Comparison of ENCODE assay signal across 10 mouse cellular contexts in the genomic region with DNA sequence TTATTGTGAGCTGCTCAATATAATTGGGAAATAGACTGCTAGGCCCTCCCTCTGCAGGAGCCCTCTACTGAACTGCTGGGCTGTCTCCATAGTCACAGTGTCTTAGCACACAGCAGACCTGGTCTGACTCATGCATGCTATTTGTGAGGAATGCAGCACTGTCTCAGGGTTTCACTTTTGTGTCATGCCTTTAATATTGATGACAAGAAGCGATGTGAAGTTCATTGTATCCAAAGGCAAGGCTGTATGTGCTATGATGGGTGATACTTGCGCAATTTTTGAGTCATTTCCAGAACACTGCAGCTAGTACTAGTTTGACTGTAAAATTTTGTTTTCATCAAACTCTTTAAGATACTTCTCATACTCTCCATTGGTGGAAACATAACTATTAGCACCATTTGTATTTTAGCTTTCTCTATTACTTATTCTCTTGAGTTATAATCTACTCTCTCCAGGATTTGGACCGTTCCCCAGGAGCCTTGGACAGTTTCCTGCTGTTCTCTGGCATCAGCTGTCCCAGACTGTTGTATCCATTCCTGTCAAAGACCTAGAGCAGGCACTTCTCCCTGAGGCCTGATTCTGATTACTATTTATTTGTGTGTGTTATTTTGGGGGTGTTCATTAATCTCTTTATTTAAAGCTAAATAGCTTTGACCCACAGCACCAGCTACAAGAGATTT. TPM values are rescaled to one million over a fixed set of nuclear protein-coding genes. Genes with fewer than 3 reads are reported as not detected.
DNase-seq lines count a peak whose midpoint lies in the region; ATAC-seq lines count a peak whose summit lies in the region.
"Had no signal": no experiment of that assay in that cellular context is flagged by ENCODE, and none has a peak within 500 bp of the region (broad histone marks: within the 10 kb centered on the region; RNA-seq: fewer than 3 reads in every experiment).

No protein-coding gene starts in this region.

- no peaks in the 10 kb centered on the region for H3K4me1 ChIP-seq in kidney, embryonic 16.5 days (ENCODE audit: insufficient read depth, low read length)

- no peak overlapping the region for H3K27ac ChIP-seq in kidney, embryonic 16.5 days (ENCODE audit: low read length)

- DNase-seq in gastrocnemius, adult 18-20 months (ENCODE audit: low spot score) = peak; percentile 57
- DNase-seq in gastrocnemius, adult 8-10 months (ENCODE audit: low spot score in 2 of 2) = no peak
- DNase-seq in CD4-positive helper T cell, adult 2 months (ENCODE audit: low read depth, low spot score) = peak; percentile 46
- peak; percentile 29 for DNase-seq in cerebellum, adult 11-12 months
- DNase-seq in heart, postnatal 36 days = peak; percentile 42 to 61
- DNase-seq in embryo, embryonic 9.5 days (ENCODE audit: extremely low spot score) = no peak
- DNase-seq in thymus, adult 18-20 months = no peak
- DNase-seq: thymus, adult 2 months had no signal

- H3K4me3 ChIP-seq in kidney, embryonic 16.5 days (ENCODE audit: low read length) = no peak overlapping the region

- peaks cover 46% of the 10 kb centered on the region for H3K36me3 ChIP-seq in kidney, embryonic 16.5 days (ENCODE audit: insufficient read depth, low read length)

- H3K9ac ChIP-seq in kidney, embryonic 16.5 days (replicated peaks; ENCODE audit: low read length) = no peak overlapping the region

- intact Hi-C loops in heart, postnatal 36 days (cut with DNase I) = no loop called here

- WGBS in kidney, embryonic 16.5 days = 92% methylated on average over 3 of the region's 3 CpGs

- H3K27me3 ChIP-seq in kidney, embryonic 16.5 days (ENCODE audit: insufficient read depth, low read length) = no peaks in the 10 kb centered on the region

- H3K4me2 ChIP-seq in kidney, embryonic 16.5 days (replicated peaks; ENCODE audit: low read depth, low read length) = no peak overlapping the region

- ATAC-seq in kidney, embryonic 16.5 days (ENCODE audit: low FRiP score, low TSS enrichment) = no peak

- no peaks in the 10 kb centered on the region for H3K9me3 ChIP-seq in kidney, embryonic 16.5 days (ENCODE audit: low read length)
- H3K9me3 ChIP-seq: G1E had no signal

RNA-seq across cellular contexts. Expression of a gene that starts 41.4 kb away (rescaled TPM):
- 100 to 1,000 TPM in 1 of 2 experiments, 10 to 100 TPM in 1; 94.3 to 102 TPM for total RNA-seq in gastrocnemius, adult 18-20 months (2021)
- total RNA-seq in gastrocnemius, adult 8-10 months (2022) = 100 to 1,000 TPM in 1 of 4 experiments, 10 to 100 TPM in 3; 85.8 to 100 (median 93.0) TPM
- 100 to 1,000 TPM; 109 to 110 TPM for total RNA-seq in heart, postnatal 36 days (2021)
- polyA plus RNA-seq in kidney, embryonic 16.5 days (2015; fragmentation: Nextera tagmentation; extraction: Ambion mirVana) = 171 and 172 TPM in 2 replicates

RNA-seq across cellular contexts. Expression of a gene that starts 44.9 kb away (rescaled TPM):
- total RNA-seq in gastrocnemius, adult 18-20 months (2021) = 1 to 10 TPM in 1 of 2 experiments, under 1 TPM in 1; 0.36 to 1.1 TPM
- 1 to 10 TPM in 2 of 4 experiments, under 1 TPM in 2; 0.46 to 1.7 (median 0.99) TPM for total RNA-seq in gastrocnemius, adult 8-10 months (2022)
- 1 to 10 TPM; 1.6 to 2.0 TPM for total RNA-seq in heart, postnatal 36 days (2021)
- 43.2 and 44.8 TPM in 2 replicates for polyA plus RNA-seq in kidney, embryonic 16.5 days (2015; fragmentation: Nextera tagmentation; extraction: Ambion mirVana)

Comparison
In these comparisons a context has a peak if more than half of its experiments do, and no peak if none do; other contexts are left out.
1. DNase-seq: peak in gastrocnemius, adult 18-20 months (single experiment), CD4-positive helper T cell, adult 2 months (single experiment), cerebellum, adult 11-12 months (single experiment) and heart, postnatal 36 days (2 of 2); none in gastrocnemius, adult 8-10 months (0 of 2), embryo, embryonic 9.5 days (single experiment) and thymus, adult 18-20 months (0 of 2).